ENCODE assay signal across 12 mouse cellular contexts in genomic region chr9:66863456-66863855, GRCm38 (mm10). TPM values are rescaled to one million over a fixed set of nuclear protein-coding genes. Genes with fewer than 3 reads are reported as not detected.
DNase-seq lines count a peak whose midpoint lies in the region; ATAC-seq lines count a peak whose summit lies in the region.
"Had no signal": no experiment of that assay in that cellular context is flagged by ENCODE, and none has a peak within 500 bp of the region (broad histone marks: within the 10 kb centered on the region; RNA-seq: fewer than 3 reads in every experiment).

No protein-coding gene starts in this region.

- no peak for DNase-seq in heart, adult 8-10 months (ENCODE audit: low spot score)
- DNase-seq in neural tube, embryonic 10.5 days (ENCODE audit: extremely low spot score, low spot score): no peak
- DNase-seq in skeletal muscle tissue, adult 2 months (ENCODE audit: low read depth, low spot score): peak; percentile 44
- no peak for DNase-seq in kidney, postnatal 25 days
- DNase-seq in ovary, postnatal 14 days (ENCODE audit: low spot score): no peak
- DNase-seq: adrenal gland, postnatal 25 days; thymus, adult 2 months had no signal

- H3K9me3 ChIP-seq in heart, embryonic 11.5 days (replicated peaks; ENCODE audit: control insufficient read depth, low read length): no peaks in the 10 kb centered on the region
- H3K9me3 ChIP-seq in neural tube, embryonic 15.5 days (replicated peaks): no peaks in the 10 kb centered on the region
- H3K9me3 ChIP-seq in heart, embryonic 16.5 days (replicated peaks; ENCODE audit: control insufficient read depth, low read length): no peaks in the 10 kb centered on the region

- no peak overlapping the region for H3K4me2 ChIP-seq in heart, embryonic 11.5 days
- H3K4me2 ChIP-seq in neural tube, embryonic 15.5 days: no peak overlapping the region
- no peak overlapping the region for H3K4me2 ChIP-seq in heart, embryonic 16.5 days (ENCODE audit: low read depth, low read length)
- H3K4me2 ChIP-seq: midbrain, embryonic 11.5 days had no signal

- no peak overlapping the region for H3K9ac ChIP-seq in heart, embryonic 11.5 days (ENCODE audit: low read depth, low read length)
- H3K9ac ChIP-seq in neural tube, embryonic 15.5 days (replicated peaks): no peak overlapping the region
- H3K9ac ChIP-seq in heart, embryonic 16.5 days (ENCODE audit: low read length): no peak overlapping the region

- peak overlapping the region; percentile 12; the same call in 1 of the 2 replicates for H3K27ac ChIP-seq in heart, embryonic 11.5 days (ENCODE audit: low read depth, low read length)
- peak overlapping the region; percentile 18; the same call in 1 of the 2 replicates for H3K27ac ChIP-seq in neural tube, embryonic 15.5 days (replicated peaks)
- H3K27ac ChIP-seq in heart, embryonic 16.5 days (ENCODE audit: low read length): peak overlapping the region; percentile 33

- peaks cover 18% of the 10 kb centered on the region; the same call in 1 of the 2 replicates for H3K4me1 ChIP-seq in heart, embryonic 11.5 days (ENCODE audit: control insufficient read depth, insufficient read depth, low read length)
- peaks cover 13% of the 10 kb centered on the region for H3K4me1 ChIP-seq in neural tube, embryonic 15.5 days
- peaks cover 10% of the 10 kb centered on the region for H3K4me1 ChIP-seq in heart, embryonic 16.5 days (ENCODE audit: control insufficient read depth, insufficient read depth, low read length)

- WGBS in heart, embryonic 11.5 days (ENCODE audit: insufficient replicate concordance): 58% methylated on average over 3 of the region's 3 CpGs
- 51% methylated on average over 3 of the region's 3 CpGs for whole genome bisulfite sequencing in neural tube, embryonic 15.5 days
- 42% methylated on average over 3 of the region's 3 CpGs for WGBS in heart, embryonic 16.5 days

- H3K4me3 ChIP-seq in heart, embryonic 11.5 days (ENCODE audit: low read depth, low read length): no peak overlapping the region
- no peak overlapping the region for H3K4me3 ChIP-seq in neural tube, embryonic 15.5 days (replicated peaks)
- no peak overlapping the region for H3K4me3 ChIP-seq in heart, embryonic 16.5 days (ENCODE audit: low read length)

- 0 out of 2 replicates have a peak, but pooled peaks cover 4% of the 10 kb centered on the region for H3K36me3 ChIP-seq in heart, embryonic 11.5 days (ENCODE audit: control insufficient read depth, insufficient read depth, low read length)
- H3K36me3 ChIP-seq in neural tube, embryonic 15.5 days: peaks cover 13% of the 10 kb centered on the region
- H3K36me3 ChIP-seq in heart, embryonic 16.5 days (ENCODE audit: control insufficient read depth, insufficient read depth): peaks cover 4% of the 10 kb centered on the region; the same call in 1 of the 2 replicates

- ATAC-seq in heart, embryonic 11.5 days (replicated peaks; ENCODE audit: insufficient number of reproducible peaks, low FRiP score, low TSS enrichment): no peak
- no peak for ATAC-seq in neural tube, embryonic 15.5 days (ENCODE audit: low FRiP score)
- ATAC-seq in heart, embryonic 16.5 days (replicated peaks; ENCODE audit: extremely low read depth, insufficient read depth, low FRiP score): no peak
- ATAC-seq: CD4-positive, CD25-positive, alpha-beta regulatory T cell, adult 4 months had no signal

- H3K27me3 ChIP-seq in heart, embryonic 11.5 days (ENCODE audit: control insufficient read depth, insufficient read depth, low read length): no peaks in the 10 kb centered on the region
- H3K27me3 ChIP-seq in neural tube, embryonic 15.5 days (replicated peaks): no peaks in the 10 kb centered on the region
- H3K27me3 ChIP-seq in heart, embryonic 16.5 days (ENCODE audit: control insufficient read depth, insufficient read depth, low read length): no peaks in the 10 kb centered on the region

RNA-seq across cellular contexts. Expression of gene Aph1c, which starts 28.9 kb away (rescaled TPM):
- polyA plus RNA-seq in heart, embryonic 11.5 days (2014; fragmentation: Nextera tagmentation; extraction: Ambion mirVana): 0.34 and 1.1 TPM in 2 replicates
- 1 to 10 TPM in 3 of 4 experiments, under 1 TPM in 1; 1.00 to 1.9 (median 1.2) TPM for total RNA-seq in heart, adult 8-10 months (2022)
- polyA plus RNA-seq in neural tube, embryonic 15.5 days (2015; fragmentation: Nextera tagmentation; extraction: Ambion mirVana): 4.3 and 4.7 TPM in 2 replicates
- 1.6 and 2.0 TPM in 2 replicates for polyA plus RNA-seq in heart, embryonic 16.5 days (2015; fragmentation: Nextera tagmentation; extraction: Ambion mirVana)

RNA-seq across cellular contexts. Expression of gene Rab8b, which starts 56.0 kb away (rescaled TPM):
- 23.6 and 24.4 TPM in 2 replicates for polyA plus RNA-seq in heart, embryonic 11.5 days (2014; fragmentation: Nextera tagmentation; extraction: Ambion mirVana)
- total RNA-seq in heart, adult 8-10 months (2022): 1 to 10 TPM; 7.7 to 9.2 (median 8.2) TPM
- polyA plus RNA-seq in neural tube, embryonic 15.5 days (2015; fragmentation: Nextera tagmentation; extraction: Ambion mirVana): 30.8 and 32.1 TPM in 2 replicates
- 17.2 and 17.6 TPM in 2 replicates for polyA plus RNA-seq in heart, embryonic 16.5 days (2015; fragmentation: Nextera tagmentation; extraction: Ambion mirVana)
